Mouse (Mus musculus) lung, embryonic 15.5 days (tissue): ENCODE data around the gene Pcbp3. TPM values are rescaled to one million over a fixed set of nuclear protein-coding genes. Genes with fewer than 3 reads are reported as not detected.

Experiments used
- ATAC-seq: fragments of 200-750 bp; cut with Nextera tagmentation; 2 replicates; pipeline ENCODE4 v1.8.0; 2017; ENCODE audit warnings: moderate number of reproducible peaks, borderline replicate concordance; ENCODE audit not compliant: low FRiP score, low TSS enrichment; ENCODE audit errors: extremely low read depth
- H3K27ac ChIP-seq: fragments of 300-500 bp; sonication (generic); 2 replicates; pipeline ENCODE4 v1.5.1; 2015; ENCODE audit warnings: moderate library complexity, mild to moderate bottlenecking, inconsistent platforms
- H3K27me3 ChIP-seq: fragments of 300-500 bp; sonication (generic); 2 replicates; pipeline ENCODE4 v1.6.1; 2015; ENCODE audit warnings: inconsistent platforms
- H3K36me3 ChIP-seq: fragments of 300-500 bp; sonication (generic); 2 replicates; pipeline ENCODE4 v1.6.1; 2015; ENCODE audit warnings: inconsistent platforms
- H3K4me1 ChIP-seq: fragments of 300-500 bp; sonication (generic); 2 replicates; pipeline ENCODE4 v1.6.1; 2015; ENCODE audit warnings: inconsistent platforms
- H3K4me2 ChIP-seq: fragments of 300-500 bp; sonication (generic); 2 replicates; pipeline ENCODE4 v1.6.1; 2015; ENCODE audit warnings: inconsistent platforms, mild to moderate bottlenecking, moderate library complexity
- H3K4me3 ChIP-seq: fragments of 300-500 bp; sonication (generic); 2 replicates; pipeline ENCODE4 v1.5.1; 2015; ENCODE audit warnings: mild to moderate bottlenecking, inconsistent platforms
- H3K9ac ChIP-seq: fragments of 300-500 bp; sonication (generic); 2 replicates; pipeline ENCODE4 v1.6.1; 2015; ENCODE audit warnings: inconsistent platforms
- H3K9me3 ChIP-seq: fragments of 300-500 bp; sonication (generic); 2 replicates; pipeline ENCODE4 v1.6.1; 2016; ENCODE audit warnings: inconsistent platforms
- WGBS: fragments of 180-500 bp; shearing (Covaris S2); methylation state at CpG from one replicate; pipeline ENCODE4 v1.1.7; 2015; 5-methylcytosine and 5-hydroxymethylcytosine counted together
- polyA plus RNA-seq: library from polyadenylated mRNA; unstranded; fragments of >200 nt; fragmentation: Nextera tagmentation; extraction: Ambion mirVana; gene quantifications from 2 replicates; pipeline ENCODE4 v1.2.1, GENCODE M21; 2015

Pcbp3 gene
- polyA plus RNA-seq, 1 experiment from 2014 or later = 36.4 TPM

- Histone ChIP-seq H3K27me3 (no peaks in the 10 kb centered on the region), H3K36me3 (no peaks in the 10 kb centered on the region), H3K9ac (no peak overlapping the region), H3K27ac (no peak overlapping the region), H3K9me3 (no peaks in the 10 kb centered on the region), H3K4me1 (no peaks in the 10 kb centered on the region), H3K4me3 (no peak overlapping the region), H3K4me2 (no peak overlapping the region)
- WGBS = 65% methylated on average over 7 of the region's 7 CpGs
- no peak for ATAC-seq
These were observed 151.6 kb downstream of the Pcbp3 start for GRCm38 (mm10) chr10:76809916-76810660.

GRCm38 (mm10) chr10:76809439-76809838, 152.2 kb downstream of the Pcbp3 start:
- H3K36me3 ChIP-seq = no peaks in the 10 kb centered on the region
- H3K27ac ChIP-seq = no peak overlapping the region
- H3K4me3 ChIP-seq = no peak overlapping the region
- 82% methylated on average over 11 of the region's 11 CpGs for WGBS
- H3K9ac ChIP-seq = no peak overlapping the region
- no peak overlapping the region for H3K4me2 ChIP-seq
- ATAC-seq = no peak
- H3K9me3 ChIP-seq = no peaks in the 10 kb centered on the region
- H3K27me3 ChIP-seq = no peaks in the 10 kb centered on the region
- H3K4me1 ChIP-seq = no peaks in the 10 kb centered on the region

- Histone ChIP-seq H3K9me3 (no peaks in the 10 kb centered on the region), H3K4me2 (no peak overlapping the region), H3K9ac (no peak overlapping the region), H3K4me3 (no peak overlapping the region), H3K27ac (no peak overlapping the region), H3K27me3 (no peaks in the 10 kb centered on the region), H3K4me1 (no peaks in the 10 kb centered on the region), H3K36me3 (no peaks in the 10 kb centered on the region)
- no peak for ATAC-seq
- WGBS = 80% methylated on average over 10 of the region's 10 CpGs
These were observed 153.0 kb downstream of the Pcbp3 start for GRCm38 (mm10) chr10:76808446-76809400.

GRCm38 (mm10) chr10:76802500-76802885, 159.2 kb downstream of the Pcbp3 start:
- WGBS = 85% methylated on average over 4 of the region's 4 CpGs
- no peaks in the 10 kb centered on the region for H3K9me3 ChIP-seq
- no peak overlapping the region for H3K9ac ChIP-seq
- no peaks in the 10 kb centered on the region for H3K4me1 ChIP-seq
- H3K27me3 ChIP-seq = no peaks in the 10 kb centered on the region
- H3K4me2 ChIP-seq = no peak overlapping the region
- ATAC-seq = no peak
- no peak overlapping the region for H3K4me3 ChIP-seq
- no peak overlapping the region for H3K27ac ChIP-seq
- no peaks in the 10 kb centered on the region for H3K36me3 ChIP-seq

GRCm38 (mm10) chr10:76801841-76802499, 159.7 kb downstream of the Pcbp3 start:
- Histone ChIP-seq H3K9me3 (no peaks in the 10 kb centered on the region), H3K36me3 (no peaks in the 10 kb centered on the region), H3K27me3 (no peaks in the 10 kb centered on the region), H3K4me3 (no peak overlapping the region), H3K4me1 (no peaks in the 10 kb centered on the region), H3K27ac (no peak overlapping the region), H3K9ac (no peak overlapping the region), H3K4me2 (no peak overlapping the region)
- WGBS = 77% methylated on average over 6 of the region's 6 CpGs
- ATAC-seq = no peak

- Histone ChIP-seq H3K9me3 (no peaks in the 10 kb centered on the region), H3K9ac (no peak overlapping the region), H3K4me2 (no peak overlapping the region), H3K4me1 (no peaks in the 10 kb centered on the region), H3K27ac (no peak overlapping the region), H3K4me3 (no peak overlapping the region), H3K27me3 (no peaks in the 10 kb centered on the region), H3K36me3 (no peaks in the 10 kb centered on the region)
- 73% methylated on average over 5 of the region's 5 CpGs for WGBS
- no peak for ATAC-seq
These were observed 160.4 kb downstream of the Pcbp3 start for GRCm38 (mm10) chr10:76801237-76801641.

- no peaks in the 10 kb centered on the region for H3K9me3 ChIP-seq
- no peak overlapping the region for H3K4me2 ChIP-seq
- 0 out of 2 replicates have a peak, but pooled peaks cover 4% of the 10 kb centered on the region for H3K4me1 ChIP-seq
- H3K27ac ChIP-seq = no peak overlapping the region
- H3K4me3 ChIP-seq = no peak overlapping the region
- no peaks in the 10 kb centered on the region for H3K27me3 ChIP-seq
- no peaks in the 10 kb centered on the region for H3K36me3 ChIP-seq
- 67% methylated on average over 17 of the region's 17 CpGs for WGBS
- ATAC-seq = no peak
- H3K9ac ChIP-seq = no peak overlapping the region
These were observed 162.7 kb downstream of the Pcbp3 start for GRCm38 (mm10) chr10:76798751-76799585.

- WGBS = 91% methylated on average over 3 of the region's 3 CpGs
- no peak for ATAC-seq
- H3K27ac ChIP-seq = no peak overlapping the region
- H3K4me2 ChIP-seq = no peak overlapping the region
- no peak overlapping the region for H3K4me3 ChIP-seq
- no peaks in the 10 kb centered on the region for H3K9me3 ChIP-seq
- H3K9ac ChIP-seq = no peak overlapping the region
- H3K27me3 ChIP-seq = no peaks in the 10 kb centered on the region
- H3K4me1 ChIP-seq = 0 out of 2 replicates have a peak, but pooled peaks cover 4% of the 10 kb centered on the region
- no peaks in the 10 kb centered on the region for H3K36me3 ChIP-seq
These were observed 167.6 kb downstream of the Pcbp3 start for GRCm38 (mm10) chr10:76794102-76794501.

- WGBS = 43% methylated on average over 1 of the region's 1 CpGs
- ATAC-seq = no peak
- H3K9me3 ChIP-seq = no peaks in the 10 kb centered on the region
These were observed 170.2 kb downstream of the Pcbp3 start for GRCm38 (mm10) chr10:76791475-76791874.

GRCm38 (mm10) chr10:76789885-76790284, 171.8 kb downstream of the Pcbp3 start:
- Histone ChIP-seq H3K36me3 (no peaks in the 10 kb centered on the region), H3K4me1 (no peaks in the 10 kb centered on the region), H3K27me3 (no peaks in the 10 kb centered on the region), H3K9me3 (no peaks in the 10 kb centered on the region), H3K4me3 (no peak overlapping the region), H3K27ac (no peak overlapping the region), H3K4me2 (no peak overlapping the region), H3K9ac (no peak overlapping the region)
- ATAC-seq = no peak
- WGBS = 78% methylated on average over 4 of the region's 4 CpGs

More at GRCm38 (mm10) chr10:76791475-76791874, 170.2 kb downstream of the Pcbp3 start:
- Histone ChIP-seq H3K4me2 (no peak overlapping the region), H3K36me3 (no peaks in the 10 kb centered on the region), H3K9ac (no peak overlapping the region), H3K4me1 (0 out of 2 replicates have a peak, but pooled peaks cover 4% of the 10 kb centered on the region), H3K27ac (no peak overlapping the region), H3K4me3 (no peak overlapping the region), H3K27me3 (no peaks in the 10 kb centered on the region)

- no peaks in the 10 kb centered on the region for H3K27me3 ChIP-seq
- H3K9ac ChIP-seq = no peak overlapping the region
- ATAC-seq = no peak
- no peaks in the 10 kb centered on the region for H3K9me3 ChIP-seq
- H3K27ac ChIP-seq = no peak overlapping the region
- no peak overlapping the region for H3K4me2 ChIP-seq
- H3K4me3 ChIP-seq = no peak overlapping the region
- WGBS = 76% methylated on average over 6 of the region's 6 CpGs
- no peaks in the 10 kb centered on the region for H3K36me3 ChIP-seq
- no peaks in the 10 kb centered on the region for H3K4me1 ChIP-seq
These were observed 176.4 kb downstream of the Pcbp3 start for GRCm38 (mm10) chr10:76785312-76785711.
